ENCODE assay signal across 17 mouse cellular contexts in genomic region chr1:128032123-128032522, GRCm38 (mm10).
DNase-seq lines count a peak whose midpoint lies in the region; ATAC-seq and TF ChIP-seq lines count a peak whose summit lies in the region.
"Had no signal": no experiment of that assay in that cellular context is flagged by ENCODE, and none has a peak within 500 bp of the region (broad histone marks: within the 10 kb centered on the region; RNA-seq: fewer than 3 reads in every experiment).

No protein-coding gene starts in this region.

- H3K27ac ChIP-seq in cortical plate, adult 2 months (ENCODE audit: insufficient read depth, low read length) = peak overlapping the region; percentile 97
- no peak overlapping the region for H3K27ac ChIP-seq in hindbrain, embryonic 12.5 days
- H3K27ac ChIP-seq: forebrain, embryonic 12.5 days; heart, embryonic 15.5 days; liver, embryonic 14.5 days had no signal

- intact Hi-C loops in heart, postnatal 10 days (cut with DNase I) = no loop called here
- intact Hi-C loops in left cerebral cortex, postnatal 36 days (cut with DNase I) = loop anchor here (2.0 to 5.0 kb wide), 3 partner anchors 45 to 205 kb away; no protein-coding TSS in a partner anchor

- no peaks in the 10 kb centered on the region for H3K27me3 ChIP-seq in hindbrain, embryonic 12.5 days
- H3K27me3 ChIP-seq: forebrain, embryonic 12.5 days; heart, embryonic 15.5 days had no signal

- no peak overlapping the region for H3K4me3 ChIP-seq in cortical plate, adult 2 months (ENCODE audit: insufficient read depth, low read length)
- H3K4me3 ChIP-seq in hindbrain, embryonic 12.5 days = no peak overlapping the region
- H3K4me3 ChIP-seq: forebrain, embryonic 12.5 days; heart, embryonic 15.5 days had no signal

- H3K36me3 ChIP-seq in hindbrain, embryonic 12.5 days = no peaks in the 10 kb centered on the region
- H3K36me3 ChIP-seq: heart, embryonic 15.5 days had no signal

- no peak for ATAC-seq in hindbrain, embryonic 12.5 days (ENCODE audit: low FRiP score)

- DNase-seq in heart, adult 11 months = peak; percentile 40
- DNase-seq in heart, postnatal 10 days = no peak
- peak; percentile 82 for DNase-seq in layer of hippocampus, adult 9-11 months
- peak; percentile 39 to 45 for DNase-seq in left cerebral cortex, postnatal 36 days (ENCODE audit: low spot score in 2 of 2)
- no peak for DNase-seq in cerebellum, adult 11 months
- DNase-seq in ovary, postnatal 36 days (ENCODE audit: low spot score) = no peak
- DNase-seq: adrenal gland, adult 2 months; cerebellum, adult 9-10 months; kidney, adult 2 months; kidney, postnatal 10 days; thymus, postnatal 4 days had no signal

- no peaks in the 10 kb centered on the region for H3K9me3 ChIP-seq in hindbrain, embryonic 12.5 days (replicated peaks)
- H3K9me3 ChIP-seq: forebrain, embryonic 12.5 days; heart, embryonic 15.5 days had no signal

- TF ChIP-seq CTCF in cortical plate, adult 2 months (IDR thresholded peaks at IDR 0.05; ENCODE audit: extremely low read depth, insufficient read depth, low read length) = no peak

- WGBS in hindbrain, embryonic 12.5 days = 90% methylated on average over 1 of the region's 1 CpGs

- no peak overlapping the region for H3K9ac ChIP-seq in hindbrain, embryonic 12.5 days
- H3K9ac ChIP-seq: forebrain, embryonic 12.5 days; heart, embryonic 15.5 days; liver, embryonic 14.5 days had no signal

- TF ChIP-seq POLR2A in cortical plate, adult 2 months (IDR thresholded peaks at IDR 0.05; ENCODE audit: extremely low read depth, insufficient read depth, low read length) = no peak

- H3K4me2 ChIP-seq in hindbrain, embryonic 12.5 days (replicated peaks) = no peak overlapping the region
- H3K4me2 ChIP-seq: forebrain, embryonic 12.5 days; heart, embryonic 15.5 days; midbrain, embryonic 11.5 days had no signal

- peaks cover 6% of the 10 kb centered on the region for H3K4me1 ChIP-seq in cortical plate, adult 2 months (ENCODE audit: control insufficient read depth, insufficient read depth, low read length)
- H3K4me1 ChIP-seq in hindbrain, embryonic 12.5 days = no peaks in the 10 kb centered on the region
- H3K4me1 ChIP-seq: forebrain, embryonic 12.5 days; heart, embryonic 15.5 days had no signal

Comparison
In these comparisons a context has a peak if more than half of its experiments do, and no peak if none do; other contexts are left out.
1. DNase-seq: peak in heart, adult 11 months (single experiment), layer of hippocampus, adult 9-11 months (single experiment) and left cerebral cortex, postnatal 36 days (2 of 2); none in heart, postnatal 10 days (0 of 2), cerebellum, adult 11 months (single experiment) and ovary, postnatal 36 days (single experiment).